Mouse (Mus musculus) ES-Bruce4 (cell line): ENCODE results near the gene Smad3. TPM values are rescaled to one million over a fixed set of nuclear protein-coding genes. Genes with fewer than 3 reads are reported as not detected.

Experiments used
- H3K27ac ChIP-seq: 2 replicates; pipeline ENCODE4 v1.5.1; 2012; ENCODE audit warnings: low read length, inconsistent platforms; ENCODE audit not compliant: insufficient read depth
- H3K27me3 ChIP-seq: 2 replicates; pipeline ENCODE4 v1.6.1; 2012; ENCODE audit warnings: mild to moderate bottlenecking, low read length, inconsistent platforms; ENCODE audit not compliant: control insufficient read depth, poor library complexity, insufficient read depth, severe bottlenecking
- H3K36me3 ChIP-seq: 2 replicates; pipeline ENCODE4 v1.6.1; 2012; ENCODE audit warnings: inconsistent platforms, mild to moderate bottlenecking, low read length, moderate library complexity; ENCODE audit not compliant: control insufficient read depth, poor library complexity, insufficient read depth, severe bottlenecking
- H3K4me1 ChIP-seq: one replicate; pipeline ENCODE4 v1.8.1; 2011; ENCODE audit warnings: low read length; ENCODE audit not compliant: control insufficient read depth, insufficient read depth
- H3K4me3 ChIP-seq: 2 replicates; pipeline ENCODE4 v1.5.1; 2011; ENCODE audit warnings: low read depth, mild to moderate bottlenecking, low read length
- H3K9ac ChIP-seq: 2 replicates; pipeline ENCODE4 v1.6.1; 2012; ENCODE audit warnings: low read depth, mild to moderate bottlenecking, inconsistent platforms; ENCODE audit not compliant: poor library complexity, severe bottlenecking
- H3K9me3 ChIP-seq: replicated peaks from 2 replicates; pipeline ENCODE4 v1.6.1; 2012; ENCODE audit warnings: mild to moderate bottlenecking, low read length, inconsistent platforms; ENCODE audit not compliant: control insufficient read depth, poor library complexity, insufficient read depth, severe bottlenecking
- CTCF ChIP-seq: IDR thresholded peaks from one replicate; pipeline ENCODE4 v1.8.1; 2011; ENCODE audit warnings: low read depth, low read length
- EP300 ChIP-seq: IDR thresholded peaks from 2 replicates; pipeline ENCODE4 v1.6.1; 2011; ENCODE audit warnings: low read depth, low read length; ENCODE audit not compliant: insufficient read depth
- POLR2A ChIP-seq: IDR thresholded peaks from one replicate; pipeline ENCODE4 v1.8.1; 2011; ENCODE audit warnings: low read length; ENCODE audit not compliant: insufficient read depth
- polyA plus RNA-seq: library from polyadenylated mRNA; stranded (reverse); fragments of >200 nt; gene quantifications from 2 replicates; pipeline ENCODE4 v1.2.4, GENCODE M21; 2011; ENCODE audit warnings: low read depth; ENCODE audit not compliant: missing spikeins, insufficient read depth, insufficient read length

Smad3 gene
- polyA plus RNA-seq, 1 experiment: 25.7 TPM

- H3K27ac ChIP-seq: no peak overlapping the region
- TF ChIP-seq EP300: no peak
- TF ChIP-seq POLR2A: no peak
- no peak for TF ChIP-seq CTCF
- H3K36me3 ChIP-seq: peaks cover 3% of the 10 kb centered on the region
- no peak overlapping the region for H3K9ac ChIP-seq
- H3K9me3 ChIP-seq: no peaks in the 10 kb centered on the region
- no peaks in the 10 kb centered on the region for H3K4me1 ChIP-seq
- no peak overlapping the region for H3K4me3 ChIP-seq
- H3K27me3 ChIP-seq: no peaks in the 10 kb centered on the region
Observed at GRCm38 (mm10) chr9:63623895-63624569, 133.8 kb downstream of the Smad3 start.

DNA sequence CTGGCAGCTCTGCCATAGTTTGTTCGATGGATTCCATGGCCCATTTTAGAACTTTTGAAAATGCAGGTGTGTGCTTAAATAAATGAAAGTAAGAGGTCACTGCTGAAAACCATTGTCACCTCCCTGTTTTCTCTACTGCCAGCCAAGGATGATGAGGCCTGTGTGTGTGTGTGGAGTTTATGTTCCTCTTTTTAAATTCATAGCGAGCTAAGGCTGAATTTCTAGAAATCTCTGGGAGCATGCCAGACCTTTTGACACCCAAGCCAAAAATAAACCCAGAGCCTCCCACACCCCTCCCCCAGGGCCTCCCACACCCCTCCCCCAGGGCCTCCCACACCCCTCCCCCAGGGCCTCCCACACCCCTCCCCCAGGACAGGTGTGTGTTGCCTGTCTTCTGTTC, 139.8 kb downstream of the Smad3 start:
- Histone ChIP-seq H3K9me3 (no peaks in the 10 kb centered on the region), H3K27ac (no peak overlapping the region), H3K4me3 (no peak overlapping the region), H3K9ac (no peak overlapping the region), H3K36me3 (peaks cover 11% of the 10 kb centered on the region), H3K4me1 (no peaks in the 10 kb centered on the region), H3K27me3 (no peaks in the 10 kb centered on the region)
- no peak for TF ChIP-seq EP300

DNA sequence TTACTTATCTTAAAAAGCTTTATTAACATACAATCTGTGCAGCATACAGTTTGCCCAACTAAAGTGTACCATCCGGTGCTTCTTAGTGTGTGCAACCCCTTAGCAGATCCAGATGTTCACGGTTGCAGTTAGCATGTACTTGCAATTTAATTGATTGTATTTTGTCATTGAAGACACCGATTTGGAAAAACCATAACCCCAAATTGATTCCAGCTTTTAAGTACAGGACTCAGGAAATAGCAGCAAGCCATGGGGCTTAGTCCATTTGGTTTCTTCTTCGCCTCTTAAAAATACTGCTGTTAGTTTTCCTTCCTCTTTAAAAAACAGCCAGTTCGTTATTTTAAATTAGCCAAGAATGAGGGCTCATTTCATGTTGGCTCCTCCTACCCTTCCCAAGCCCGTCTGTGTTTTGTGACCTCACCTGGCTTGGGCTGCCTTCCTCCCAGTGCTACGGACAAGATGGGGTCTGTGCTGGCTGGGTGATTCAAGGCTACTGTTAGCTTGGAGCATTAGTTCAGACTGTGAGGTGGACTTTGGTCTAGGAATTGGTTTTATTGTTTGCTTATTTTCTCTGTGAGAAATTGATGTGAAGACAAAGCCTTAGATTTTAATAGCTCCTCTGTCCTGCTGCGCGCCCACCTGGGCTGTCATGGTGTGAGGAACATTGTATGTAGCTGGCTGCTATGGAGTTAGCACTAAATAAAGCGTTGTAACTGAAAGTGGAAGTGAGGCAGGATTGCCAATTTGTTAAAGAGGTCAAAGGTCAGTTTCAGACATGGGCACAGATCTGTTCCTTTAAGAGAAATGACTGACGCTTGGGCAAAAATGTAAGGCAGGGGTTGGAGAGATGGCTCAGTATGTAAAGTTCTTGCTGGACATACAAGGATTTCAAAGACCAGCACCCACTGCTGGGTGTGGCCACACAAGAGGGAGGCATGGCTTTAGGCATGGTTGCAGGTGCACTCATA, 143.5 kb downstream of the Smad3 start:
- TF ChIP-seq CTCF: no peak
- no peak for TF ChIP-seq EP300
- no peak for TF ChIP-seq POLR2A

DNA sequence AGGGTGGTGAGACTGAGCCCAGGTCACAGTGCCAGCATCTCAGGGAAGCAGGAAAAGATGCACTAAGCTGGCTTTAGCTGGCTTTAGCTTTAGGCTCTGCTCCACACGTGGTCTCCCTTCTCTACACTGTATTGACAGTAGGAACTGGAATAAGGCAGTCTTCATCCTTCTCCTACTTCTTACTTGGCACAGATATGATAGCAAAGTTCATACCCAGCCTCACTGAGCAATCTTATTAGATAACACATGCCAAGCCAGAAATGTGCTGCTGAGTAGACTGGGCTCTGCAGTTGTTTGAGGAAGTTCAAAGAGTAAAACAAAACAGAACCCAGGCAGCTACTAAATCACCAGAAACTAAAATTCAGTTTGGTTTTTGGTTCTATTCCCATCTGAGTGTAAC, 144.2 kb downstream of the Smad3 start:
- no peaks in the 10 kb centered on the region for H3K4me1 ChIP-seq
- TF ChIP-seq CTCF (no peak), EP300 (no peak), POLR2A (no peak)

More for the DNA sequence above, 143.5 kb downstream of the Smad3 start:
- H3K4me1 ChIP-seq: no peaks in the 10 kb centered on the region
- no peaks in the 10 kb centered on the region for H3K9me3 ChIP-seq
- H3K4me3 ChIP-seq: no peak overlapping the region
- H3K27me3 ChIP-seq: no peaks in the 10 kb centered on the region
- H3K27ac ChIP-seq: no peak overlapping the region
- H3K36me3 ChIP-seq: peaks cover 11% of the 10 kb centered on the region
- H3K9ac ChIP-seq: no peak overlapping the region

DNA sequence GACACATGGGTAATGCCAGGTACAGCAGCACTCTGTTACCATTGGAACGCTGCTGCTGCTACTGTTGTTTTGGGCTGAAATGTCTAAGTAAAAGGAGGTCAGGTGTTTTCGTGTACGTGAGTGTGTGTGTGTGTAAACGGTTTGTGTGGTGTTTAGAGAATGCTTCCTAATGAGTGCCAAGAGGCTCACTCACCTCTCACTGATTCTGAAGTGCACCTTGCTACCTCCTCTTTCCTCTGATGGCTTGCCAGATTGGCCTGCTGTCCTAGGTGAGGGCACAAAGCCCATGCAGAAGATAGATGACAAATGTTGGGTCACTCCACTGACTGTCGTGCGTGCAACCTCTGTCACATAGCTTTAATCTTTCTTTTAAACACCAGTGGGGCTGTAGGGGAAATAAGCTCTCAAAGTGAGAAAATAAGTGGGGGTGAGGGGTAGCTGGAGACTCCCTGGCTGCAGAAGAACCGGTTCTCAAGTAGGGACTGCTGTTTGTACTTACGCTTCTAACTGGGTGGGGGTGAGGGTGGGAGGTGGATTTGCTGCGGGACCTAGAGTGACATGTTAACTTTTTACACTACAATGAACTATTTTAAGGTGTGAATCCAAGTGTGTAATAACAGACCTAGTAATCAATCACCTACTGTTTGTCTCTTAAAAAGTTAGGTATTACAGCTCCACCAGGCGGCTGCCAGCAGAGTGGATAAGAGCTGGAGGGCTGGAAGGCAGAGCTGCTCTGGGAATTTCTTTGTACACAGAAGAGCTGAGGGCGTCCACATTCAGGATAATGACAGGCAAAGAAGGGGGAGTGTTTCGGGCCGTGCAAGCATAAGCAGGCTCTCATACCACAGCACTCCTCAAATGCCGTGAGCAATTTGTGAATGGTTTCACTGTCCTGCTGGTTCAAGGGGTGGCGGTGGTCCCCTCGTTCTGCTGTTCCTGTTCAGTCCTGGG, 145.0 kb downstream of the Smad3 start:
- no peak overlapping the region for H3K4me3 ChIP-seq
- no peaks in the 10 kb centered on the region for H3K4me1 ChIP-seq
- H3K27ac ChIP-seq: no peak overlapping the region
- TF ChIP-seq POLR2A (no peak), EP300 (no peak), CTCF (no peak)
- no peaks in the 10 kb centered on the region for H3K9me3 ChIP-seq
- H3K9ac ChIP-seq: no peak overlapping the region
- H3K36me3 ChIP-seq: peaks cover 9% of the 10 kb centered on the region
- no peaks in the 10 kb centered on the region for H3K27me3 ChIP-seq

More for the DNA sequence above, 144.2 kb downstream of the Smad3 start:
- Histone ChIP-seq H3K27ac (no peak overlapping the region), H3K9me3 (no peaks in the 10 kb centered on the region), H3K9ac (no peak overlapping the region), H3K27me3 (no peaks in the 10 kb centered on the region), H3K36me3 (peaks cover 9% of the 10 kb centered on the region), H3K4me3 (no peak overlapping the region)
